ENCODE assay signal across 13 mouse cellular contexts in the genomic region with DNA sequence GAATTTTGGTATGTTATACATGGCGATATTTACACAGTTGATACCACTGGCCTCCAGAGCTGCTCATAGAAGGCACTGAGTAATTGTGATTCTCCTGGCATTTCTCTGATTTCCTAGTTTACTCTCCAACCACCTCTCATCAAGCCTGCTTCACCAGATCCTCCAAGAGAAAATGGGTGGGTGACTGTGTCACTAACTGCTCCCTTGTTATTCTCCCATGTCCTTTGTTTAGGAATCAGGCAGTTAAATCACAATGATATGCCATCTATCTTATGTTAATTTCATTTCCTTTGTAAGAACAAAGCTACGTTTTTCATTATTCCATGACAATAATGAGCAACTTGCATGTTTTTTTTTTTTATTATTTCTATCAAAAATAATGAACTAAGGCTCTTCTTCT.
"Had no signal": no experiment of that assay in that cellular context is flagged by ENCODE, and none has a peak within 500 bp of the region (broad histone marks: within the 10 kb centered on the region; RNA-seq: fewer than 3 reads in every experiment).

No protein-coding gene starts in this region.

- H3K36me3 ChIP-seq: midbrain, embryonic 13.5 days; midbrain, embryonic 15.5 days; neural tube, embryonic 12.5 days had no signal

- DNase-seq: lung, adult 18-20 months; lung, embryonic 14.5 days; lung, postnatal 10 days; lung, postnatal 4 days; right cerebral cortex, postnatal 14 days; spleen, adult 18-20 months; thymus, adult 18-20 months; thymus, postnatal 14 days; thymus, postnatal 36 days had no signal

- H3K4me3 ChIP-seq: megakaryocyte, embryonic 14.5 days; midbrain, embryonic 13.5 days; midbrain, embryonic 15.5 days; neural tube, embryonic 12.5 days had no signal

- H3K27ac ChIP-seq: midbrain, embryonic 13.5 days; midbrain, embryonic 15.5 days; neural tube, embryonic 12.5 days had no signal
